Mouse (Mus musculus): ENCODE measurements around the gene Arrb1. TPM values are rescaled to one million over a fixed set of nuclear protein-coding genes. Genes with fewer than 3 reads are reported as not detected.

Gene Arrb1
- total RNA-seq, 2 experiments from 2014 or later: 154 to 160 TPM

DNA sequence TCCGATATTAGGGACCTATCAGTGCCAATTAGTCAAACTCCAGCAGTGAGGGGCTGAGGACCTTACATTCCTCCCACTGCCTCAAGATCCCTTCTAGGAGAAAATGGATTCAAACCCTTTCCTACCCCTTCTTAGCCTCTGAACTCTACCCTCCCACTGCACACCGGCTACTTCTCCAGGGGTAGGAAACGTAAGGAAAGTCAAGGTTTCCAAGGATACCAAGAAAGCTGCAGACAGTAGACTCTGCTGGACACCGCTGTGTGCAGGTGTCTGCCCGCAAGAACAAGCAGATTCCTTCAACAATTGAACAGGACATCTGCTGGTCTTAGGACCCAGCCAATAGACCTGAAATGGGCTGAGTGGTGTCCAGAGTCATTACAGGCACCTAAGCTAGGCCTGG is 765 bp upstream of the Arrb1 start:
- no peak for DNase-seq (ENCODE audit: low spot score in 2 of 2)
- intact Hi-C loops (cut with DNase I): no loop called here

DNA sequence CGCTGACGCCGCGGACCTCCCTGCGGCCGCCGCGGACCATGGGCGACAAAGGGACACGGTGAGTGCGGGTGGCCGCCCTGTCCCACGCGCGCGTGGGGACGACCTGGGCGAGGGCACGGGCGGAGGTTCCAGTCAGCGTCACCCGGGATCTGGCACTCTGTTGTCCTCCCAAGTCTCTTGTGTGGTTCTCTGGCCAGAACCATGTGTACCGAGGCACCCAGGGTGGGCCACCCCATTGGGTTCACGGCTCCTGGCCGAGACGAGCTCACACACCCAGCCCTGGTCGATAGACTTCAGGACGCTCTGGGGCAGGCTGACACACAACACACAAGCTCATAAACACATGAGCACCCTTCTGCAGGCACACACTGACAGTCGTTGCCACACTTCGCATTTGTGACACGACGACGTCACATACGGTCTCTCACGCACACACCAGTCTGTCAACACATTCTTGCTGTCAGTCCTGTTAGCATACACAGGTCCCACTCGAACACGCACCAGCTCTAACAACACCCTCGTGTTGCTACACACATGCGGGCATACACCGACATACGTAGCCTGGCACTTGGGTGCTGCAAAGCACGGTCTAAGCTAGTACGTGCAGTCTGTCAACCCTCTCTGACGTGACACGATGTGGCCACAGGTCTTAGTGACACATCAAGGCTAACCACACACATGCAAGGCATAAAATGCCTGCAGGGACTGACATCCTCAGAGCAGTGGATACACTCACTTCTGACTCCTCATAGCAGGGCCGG is 655 bp downstream of the Arrb1 start:
- peak; percentile 43 to 78 for DNase-seq (ENCODE audit: low spot score in 2 of 2)
- intact Hi-C loops (cut with DNase I): no loop called here

DNA sequence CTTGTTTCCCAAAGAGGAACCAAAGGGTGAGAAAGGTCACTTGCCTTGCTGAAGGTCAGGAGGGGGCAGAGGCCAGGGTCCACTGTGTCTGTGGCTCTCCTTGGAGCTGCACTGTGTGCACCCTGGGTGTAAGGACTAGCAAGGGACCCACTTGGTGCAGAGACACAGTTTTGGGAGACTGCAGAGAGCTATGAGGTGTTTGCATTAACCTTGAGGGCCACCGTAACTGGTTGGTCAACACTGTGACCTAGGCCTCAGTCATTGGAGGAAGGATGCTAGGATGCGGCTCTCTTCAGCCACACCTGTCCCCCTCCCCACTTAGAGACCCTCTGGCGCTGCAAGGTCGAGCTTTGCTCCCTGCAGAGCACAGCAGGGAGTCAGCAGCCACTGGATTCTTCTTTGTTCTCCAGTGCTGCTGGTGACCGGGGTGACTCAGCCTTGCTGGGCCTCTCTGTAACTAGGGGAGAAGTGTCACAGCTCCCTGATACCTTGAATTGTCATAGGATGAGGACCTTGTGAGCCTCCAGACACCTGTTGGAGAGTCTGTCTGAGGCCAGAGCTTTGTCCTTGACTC is 2.0 kb downstream of the Arrb1 start:
- DNase-seq (ENCODE audit: low spot score in 2 of 2): no peak
- intact Hi-C loops (cut with DNase I): no loop called here

DNA sequence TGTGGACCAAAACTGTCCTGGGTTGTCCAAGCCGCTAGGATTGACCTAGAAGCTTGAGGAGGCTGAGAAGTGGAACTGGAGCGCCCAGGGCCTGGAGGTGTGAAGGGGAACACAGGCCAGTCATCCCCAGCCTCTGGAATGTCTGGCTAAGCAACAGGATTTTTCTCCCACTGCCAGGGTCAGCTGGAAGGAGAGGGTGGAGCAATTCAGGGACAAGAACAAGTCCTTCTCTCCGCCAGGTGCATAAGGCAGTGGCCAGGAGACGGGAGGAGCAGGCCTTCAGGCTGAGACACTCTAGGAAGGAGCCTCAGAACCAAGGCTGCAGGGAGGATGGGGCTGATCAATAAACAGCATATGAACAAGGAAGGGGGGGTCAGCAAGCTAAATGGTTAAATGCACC is 3.2 kb downstream of the Arrb1 start:
- no peak for DNase-seq (ENCODE audit: low spot score in 2 of 2)
- intact Hi-C loops (cut with DNase I): no loop called here

DNA sequence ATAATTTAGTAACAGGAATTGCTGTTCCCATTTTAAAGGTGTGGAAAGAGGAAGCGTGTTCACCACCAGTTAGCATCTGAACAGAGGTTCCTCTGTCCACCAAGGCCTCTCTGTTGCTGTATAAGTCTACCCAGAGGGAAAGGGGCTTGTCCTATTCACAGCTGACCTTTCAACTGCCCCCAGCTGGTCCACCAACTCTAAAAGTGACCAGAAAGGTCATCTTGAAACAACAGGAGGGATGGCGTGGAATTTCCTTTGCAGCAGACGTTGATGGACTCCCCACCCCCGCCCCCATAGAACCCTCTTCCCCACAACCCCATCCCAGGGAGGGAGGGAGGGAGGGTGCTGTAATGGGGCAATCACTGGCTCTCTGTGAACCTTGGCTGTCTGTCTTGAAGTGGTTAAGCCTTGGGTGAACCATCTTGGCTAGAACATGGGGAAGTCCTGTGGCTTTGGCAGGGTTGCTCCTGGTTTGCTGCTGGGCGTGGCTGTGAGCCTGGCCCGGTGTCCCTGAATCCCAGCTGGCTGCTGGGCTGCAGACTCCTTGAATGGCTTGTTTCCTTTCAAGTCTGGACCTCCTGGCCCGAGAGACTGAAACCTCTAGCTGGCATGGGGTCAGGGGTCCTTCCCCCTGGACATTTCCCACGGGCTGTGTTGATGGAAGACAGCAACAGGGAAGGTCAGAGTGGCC is 4.1 kb downstream of the Arrb1 start:
- intact Hi-C loops (cut with DNase I): no loop called here
- peak; percentile 44 to 70 for DNase-seq (ENCODE audit: low spot score in 2 of 2)

DNA sequence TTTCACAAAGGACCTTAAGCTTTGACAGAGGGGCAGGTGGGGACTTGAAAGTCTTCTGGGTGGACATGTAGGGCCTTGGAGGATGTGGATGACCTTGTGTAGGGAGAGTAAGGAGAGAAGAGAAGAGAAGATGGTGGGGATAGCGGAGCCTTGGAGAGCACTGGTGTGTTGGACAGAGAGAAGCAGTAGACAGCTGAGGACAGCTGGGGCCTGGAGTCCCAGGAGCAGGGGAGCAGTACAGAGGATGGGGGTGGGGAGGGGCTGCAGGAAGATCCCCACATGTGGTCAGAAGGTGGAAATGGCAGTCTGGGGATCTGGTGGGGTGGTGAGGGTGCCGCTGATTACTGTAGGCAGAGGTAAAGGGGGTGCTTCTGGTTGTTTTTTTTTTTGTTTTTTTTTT is 4.8 kb downstream of the Arrb1 start:
- intact Hi-C loops (cut with DNase I): no loop called here
- no peak for DNase-seq (ENCODE audit: low spot score in 2 of 2)

DNA sequence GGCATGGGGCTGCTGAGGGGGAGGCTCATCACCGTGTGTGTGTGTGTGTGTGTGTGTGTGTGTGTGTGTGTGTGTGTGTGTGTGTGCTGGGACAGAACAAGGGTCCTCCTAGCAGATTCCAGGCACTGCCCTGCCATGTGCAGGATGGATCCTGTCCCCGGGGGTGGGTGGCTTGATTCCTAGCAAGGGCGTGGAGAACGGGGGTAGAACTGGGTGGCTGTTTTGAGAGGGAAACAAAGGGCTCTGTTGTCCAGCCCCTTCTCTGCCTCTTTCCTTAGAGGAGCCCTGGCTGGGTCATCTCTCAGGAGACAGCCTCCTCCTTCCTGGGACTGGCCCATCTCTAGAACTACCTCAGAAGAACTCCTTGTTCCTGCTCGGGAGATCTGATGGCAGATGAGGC is 5.9 kb downstream of the Arrb1 start:
- intact Hi-C loops (cut with DNase I): no loop called here
- DNase-seq (ENCODE audit: low spot score in 2 of 2): no peak

DNA sequence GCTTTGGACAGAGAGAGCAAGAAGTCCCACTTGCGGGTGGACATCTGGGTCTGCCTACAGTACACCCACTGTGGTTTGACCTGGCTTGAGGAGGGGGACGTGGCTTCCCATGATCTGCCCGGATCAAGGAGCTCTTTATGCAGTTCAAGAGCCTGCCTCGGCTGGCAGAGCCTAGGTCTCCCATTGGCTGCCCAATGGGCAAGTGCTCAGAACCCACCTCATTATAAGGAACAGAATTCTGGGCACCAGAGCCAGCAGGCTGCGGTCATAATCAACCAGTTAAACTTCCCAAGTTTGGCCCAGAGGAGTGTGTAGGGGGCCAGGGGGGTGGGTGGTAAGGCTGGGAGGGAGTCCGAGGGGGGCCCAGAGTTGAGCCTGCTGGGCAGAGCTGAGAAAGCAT is 9.0 kb downstream of the Arrb1 start:
- peak; percentile 54 to 57 for DNase-seq (ENCODE audit: low spot score in 2 of 2)
- intact Hi-C loops (cut with DNase I): no loop called here

DNA sequence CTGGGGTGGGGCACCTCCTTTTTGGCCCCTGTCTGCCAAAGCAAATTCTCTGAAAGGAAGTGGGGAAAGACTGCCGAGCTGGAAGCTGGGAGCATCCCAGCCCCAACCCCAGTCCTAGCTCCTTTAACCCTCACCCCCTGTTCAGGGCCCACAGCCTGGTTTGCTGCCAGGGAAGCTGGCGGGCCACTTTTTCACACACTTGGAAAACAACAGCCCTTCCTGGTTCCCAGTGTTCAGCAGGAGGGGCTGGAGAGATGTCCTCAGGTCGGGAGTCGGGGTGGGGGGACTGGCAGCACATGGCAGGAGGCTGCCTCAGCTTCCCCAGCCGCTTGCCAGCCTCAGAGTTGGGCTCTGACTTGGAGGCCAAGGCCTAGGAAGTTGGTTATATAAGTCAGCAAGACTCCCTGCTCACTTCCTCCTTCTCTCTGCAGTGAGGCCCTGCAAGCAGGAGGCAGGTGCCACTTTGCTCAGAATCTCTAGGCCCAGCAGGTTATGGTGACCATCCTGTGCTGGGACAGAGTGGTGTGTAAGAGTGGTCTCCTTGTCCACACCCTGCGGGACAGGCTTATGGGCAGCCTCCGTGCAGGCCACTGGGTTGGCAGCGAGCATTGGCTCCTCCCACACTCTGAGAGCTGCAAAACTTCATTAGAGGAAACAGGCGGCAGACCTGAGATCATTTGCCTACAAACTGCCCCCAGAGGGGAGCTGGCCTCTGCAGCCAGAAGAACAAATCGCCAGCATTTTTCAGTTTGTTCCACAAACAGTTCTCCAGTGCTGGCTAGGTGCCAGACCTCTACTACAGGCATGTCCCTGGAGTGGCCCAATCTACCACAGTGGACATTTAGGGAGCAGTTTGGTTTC is 10.8 kb downstream of the Arrb1 start:
- DNase-seq (ENCODE audit: low spot score in 2 of 2): peak; percentile 55 to 56
- intact Hi-C loops (cut with DNase I): no loop called here

DNA sequence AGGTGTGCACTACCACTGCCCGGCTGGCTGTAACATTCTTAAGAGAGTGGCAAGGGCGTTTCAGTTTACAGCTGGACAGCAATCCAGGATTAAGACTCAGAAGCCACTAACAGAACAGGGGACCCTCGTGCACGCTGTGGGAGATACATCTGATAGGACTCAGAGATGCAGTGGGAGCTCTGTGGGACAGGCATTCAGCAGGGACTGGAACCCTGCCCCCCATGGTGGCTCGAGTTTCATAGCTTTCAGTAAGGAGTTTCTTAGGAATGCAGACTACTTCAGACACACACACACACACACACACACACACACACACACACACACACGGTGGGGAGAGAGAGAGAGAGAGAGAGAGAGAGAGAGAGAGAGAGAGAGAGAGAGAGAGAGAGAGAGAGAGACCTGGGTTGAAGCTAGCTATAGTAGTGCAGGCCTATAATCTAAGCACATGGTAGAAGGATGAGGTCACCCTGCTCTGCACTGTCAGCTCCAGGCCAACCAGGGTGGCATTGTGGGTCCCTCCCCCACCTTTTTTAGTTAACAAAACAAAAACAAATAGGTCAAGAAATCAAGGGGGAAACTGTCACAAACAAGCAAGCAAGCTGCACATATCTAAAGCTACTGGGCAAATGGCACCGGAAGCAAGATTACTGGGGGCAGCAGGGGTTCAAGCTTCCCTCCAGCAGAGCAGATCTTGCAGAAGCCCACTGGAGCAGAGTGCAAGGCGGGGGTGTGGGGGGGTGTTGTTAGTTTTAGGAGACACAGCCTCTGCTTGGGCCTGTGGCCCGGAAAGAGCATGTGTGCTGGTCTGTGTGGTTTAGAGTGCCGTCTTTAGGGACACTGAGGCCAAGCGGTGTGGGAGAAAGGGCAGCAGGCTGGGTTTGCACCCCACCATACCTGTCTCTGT is 12.6 kb downstream of the Arrb1 start:
- DNase-seq (ENCODE audit: low spot score in 2 of 2): no peak
- intact Hi-C loops (cut with DNase I): no loop called here

DNA sequence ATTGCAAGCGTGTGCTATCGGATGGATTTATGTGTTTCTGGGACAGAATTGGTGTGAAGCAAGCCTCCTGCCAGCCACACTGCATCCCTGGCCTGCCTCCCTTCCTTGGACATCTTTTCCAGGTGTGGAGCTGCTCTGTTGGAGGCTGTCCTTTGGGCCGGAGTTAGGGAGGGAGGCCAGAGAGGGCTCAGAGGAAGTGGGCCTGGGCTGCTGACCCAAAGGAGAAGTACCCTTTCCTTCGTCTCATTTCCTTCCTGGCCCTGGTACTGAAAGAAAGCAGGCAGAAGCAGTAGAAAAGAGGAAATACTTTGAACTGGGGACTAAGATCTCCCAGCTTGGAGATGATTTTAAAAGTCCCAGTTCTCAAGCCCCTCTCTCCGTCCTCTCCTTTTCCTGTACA is 14.4 kb downstream of the Arrb1 start:
- DNase-seq (ENCODE audit: low spot score in 2 of 2): no peak
- intact Hi-C loops (cut with DNase I): no loop called here

DNA sequence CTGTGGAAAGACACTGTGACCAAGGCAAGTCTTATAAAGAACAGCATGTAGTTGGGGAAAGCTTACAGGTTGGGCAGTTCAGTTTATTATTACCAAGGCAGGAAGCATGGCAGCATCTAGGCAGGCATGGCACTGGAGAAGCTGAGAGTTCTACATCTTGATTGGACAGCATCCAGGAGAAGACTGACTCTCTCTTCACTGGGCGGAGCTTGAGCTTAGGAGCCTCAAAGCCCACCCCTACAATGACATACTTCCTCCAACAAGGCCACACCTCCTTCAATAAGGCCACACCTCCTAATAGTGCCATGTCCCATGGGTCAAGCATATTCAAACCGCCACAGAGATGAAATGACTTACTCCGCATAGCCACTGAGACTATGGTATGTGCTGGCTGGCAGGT is 16.4 kb downstream of the Arrb1 start:
- no peak for DNase-seq (ENCODE audit: low spot score in 2 of 2)
- intact Hi-C loops (cut with DNase I): no loop called here

DNA sequence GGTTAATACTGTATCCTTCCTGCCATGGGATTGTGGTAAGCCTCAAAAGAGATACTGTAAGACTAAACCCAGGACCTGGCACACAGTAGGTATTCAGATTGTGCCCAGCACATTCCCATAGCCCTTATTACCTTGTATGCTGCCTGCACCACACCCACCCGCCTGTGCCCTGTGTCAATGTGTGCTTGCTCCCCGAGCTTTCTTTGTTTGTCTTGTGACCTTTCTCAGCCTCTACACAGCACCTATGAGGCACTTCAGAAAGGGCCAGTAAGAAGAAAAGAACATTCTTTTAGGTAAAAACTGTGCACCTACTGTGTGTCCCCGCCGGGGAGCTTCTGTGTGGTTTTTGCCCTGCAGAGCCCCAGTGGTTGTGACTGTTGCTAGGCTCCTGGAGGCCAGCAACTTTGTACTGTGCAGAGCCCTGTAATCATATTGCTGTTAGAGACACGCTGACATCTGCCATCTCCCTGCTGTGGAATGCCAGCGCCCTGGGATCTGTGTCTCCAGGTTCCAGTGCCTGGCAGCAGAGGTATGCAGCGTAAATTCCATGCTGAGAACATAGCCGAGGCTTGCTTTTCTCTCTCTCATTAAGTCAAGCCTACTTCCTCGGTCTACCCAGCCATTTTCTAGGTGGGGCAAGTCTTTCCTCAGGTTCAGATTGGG is 18.1 kb downstream of the Arrb1 start:
- intact Hi-C loops (cut with DNase I): no loop called here

DNA sequence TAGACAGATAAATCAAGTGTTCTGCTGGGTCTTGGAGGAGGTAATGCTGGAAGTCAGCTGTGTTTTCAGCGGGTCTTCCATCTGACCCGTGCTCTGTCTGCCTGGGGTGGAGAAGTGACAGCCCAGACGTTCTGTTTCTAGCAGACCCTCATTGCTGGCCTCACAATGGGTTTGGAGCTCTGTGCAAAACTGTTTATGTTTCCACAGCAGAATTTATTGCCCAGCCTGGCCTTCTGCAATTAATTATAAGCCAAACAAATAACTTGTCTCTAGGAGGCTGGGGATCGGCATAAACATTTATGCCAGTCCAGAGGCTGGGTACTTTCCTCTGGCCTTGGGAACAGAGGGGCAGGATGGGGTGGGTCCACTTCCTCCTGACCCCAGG is 18.6 kb downstream of the Arrb1 start:
- intact Hi-C loops (cut with DNase I): no loop called here
- DNase-seq (ENCODE audit: low spot score in 2 of 2): no peak

More for the DNA sequence above, 18.1 kb downstream of the Arrb1 start:
- DNase-seq (ENCODE audit: low spot score in 2 of 2): no peak

DNA sequence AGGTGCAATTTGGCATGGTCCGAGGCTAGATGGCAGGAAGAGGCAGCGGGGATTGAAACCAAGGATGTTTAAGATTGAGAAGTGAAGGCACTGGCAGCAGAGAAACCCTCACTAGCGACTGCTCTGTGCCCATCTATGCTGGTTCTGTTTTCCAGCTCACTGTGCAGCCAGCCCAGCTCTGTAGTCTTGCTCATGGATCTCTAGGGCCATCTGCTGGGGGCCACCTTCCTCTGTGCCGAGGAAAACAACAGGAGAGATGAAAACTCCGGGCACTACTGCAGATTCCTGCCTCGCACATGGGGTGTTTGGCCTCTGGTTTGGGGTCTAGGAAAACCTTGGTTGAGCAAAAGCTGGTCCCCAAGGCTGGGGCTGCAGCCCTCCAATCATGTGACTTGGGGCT is 20.6 kb downstream of the Arrb1 start:
- intact Hi-C loops (cut with DNase I): loop anchor here (1.0 kb wide), 1 partner anchor 56 kb away; no protein-coding TSS in a partner anchor
- DNase-seq (ENCODE audit: low spot score in 2 of 2): peak; percentile 67 to 77

DNA sequence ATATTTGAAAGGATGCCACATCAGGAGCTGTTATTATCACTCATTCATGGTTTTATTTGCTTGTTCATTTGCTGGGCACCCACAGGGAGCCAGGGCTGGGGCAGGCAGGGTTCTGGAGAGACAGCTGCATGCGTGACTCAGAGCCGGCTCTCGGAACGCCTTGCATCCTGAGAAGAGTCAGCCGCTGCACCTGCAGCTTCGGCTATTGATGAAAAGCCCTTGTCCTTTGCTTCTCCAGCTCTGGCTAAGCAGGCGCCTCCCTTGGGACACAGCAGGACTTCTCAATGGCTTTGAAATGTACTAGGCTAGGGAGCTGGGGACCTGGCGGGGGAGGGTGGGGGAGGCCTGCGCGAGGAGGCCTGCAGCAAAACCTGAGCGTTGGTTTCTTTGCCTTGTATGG is 23.8 kb downstream of the Arrb1 start:
- DNase-seq (ENCODE audit: low spot score in 2 of 2): no peak
- intact Hi-C loops (cut with DNase I): no loop called here

DNA sequence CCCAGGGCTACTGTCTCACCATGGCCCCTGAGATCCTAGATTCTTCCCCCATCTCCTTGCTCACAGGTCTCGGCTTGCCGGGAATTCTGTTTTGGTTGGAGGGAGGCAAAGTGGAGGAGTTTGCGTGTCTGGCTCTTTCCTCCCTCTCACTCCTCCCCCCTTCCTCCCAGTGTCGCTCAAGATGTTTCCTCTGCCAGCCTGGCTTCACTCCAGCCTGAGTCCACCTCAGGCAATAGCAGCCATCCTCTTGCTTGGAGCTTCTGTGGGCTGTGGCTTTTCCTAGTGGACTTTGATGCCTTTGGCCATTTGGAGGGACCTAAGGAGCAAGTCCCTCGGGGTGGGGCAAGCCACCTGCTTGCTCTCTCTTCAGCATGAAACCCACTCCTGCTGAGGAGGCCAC is 27.2 kb downstream of the Arrb1 start:
- peak; percentile 65 to 70 for DNase-seq (ENCODE audit: low spot score in 2 of 2)

DNA sequence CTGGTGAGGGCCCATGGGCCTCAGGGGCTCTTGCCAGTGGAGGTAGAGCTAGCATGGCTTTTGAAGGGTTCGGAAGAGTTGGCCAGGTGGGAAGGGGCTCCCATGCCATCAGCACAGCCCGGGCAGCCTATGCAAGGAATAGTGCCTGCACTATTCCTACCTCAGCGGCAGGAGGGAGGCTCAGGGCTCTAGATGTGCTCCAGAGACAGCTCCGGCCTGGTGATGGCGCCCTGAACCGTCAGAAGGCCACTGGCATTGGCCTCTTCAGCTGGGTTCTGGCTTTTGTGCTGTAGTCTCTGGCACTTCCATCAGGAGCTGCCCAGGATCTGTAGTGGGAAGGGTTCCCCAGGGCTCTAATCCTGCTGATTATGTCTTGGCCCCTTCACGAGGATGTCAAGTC is 28.0 kb downstream of the Arrb1 start:
- intact Hi-C loops (cut with DNase I): no loop called here
- DNase-seq (ENCODE audit: low spot score in 2 of 2): no peak

More for the DNA sequence above, 27.2 kb downstream of the Arrb1 start:
- intact Hi-C loops (cut with DNase I): no loop called here

All from left cerebral cortex, postnatal 14 days (tissue).